Mouse (Mus musculus): Measurements from ENCODE around the gene Smc4. TPM values are rescaled to one million over a fixed set of nuclear protein-coding genes. Genes with fewer than 3 reads are reported as not detected.
A peak's percentile ranks its signal among the peaks of the same experiment; 100 is the strongest.
"Not testable (repeated sequence)": the region's sequence is repeated elsewhere in the genome, so short reads cannot be mapped to it uniquely, and the experiment has no call there.

Smc4 gene
- polyA plus RNA-seq, 1 experiment from 2014 or later, result 219 TPM

GRCm38 (mm10) chr3:69005338-69006245, 1.1 kb downstream of the Smc4 start:
- Histone ChIP-seq H3K4me2 (peak overlapping the region; percentile 61), H3K4me3 (ENCODE audit: low read depth, low read length) (peak overlapping the region; percentile 98), H3K9me3 (ENCODE audit: control insufficient read depth, low read length) (no peaks in the 10 kb centered on the region; the same call in 1 of the 2 replicates), H3K9ac (ENCODE audit: low read length) (peak overlapping the region; percentile 98), H3K36me3 (ENCODE audit: control insufficient read depth, insufficient read depth, low read length) (no peaks in the 10 kb centered on the region), H3K27ac (ENCODE audit: low read depth, low read length) (peak overlapping the region; percentile 88), H3K4me1 (ENCODE audit: control insufficient read depth, insufficient read depth, low read length) (peaks cover 13% of the 10 kb centered on the region), H3K27me3 (ENCODE audit: control insufficient read depth, insufficient read depth, low read length) (no peaks in the 10 kb centered on the region)
- ATAC-seq (ENCODE audit: low FRiP score) (peak; percentile 63), DNase-seq (ENCODE audit: low spot score, missing footprints) (peak; percentile 95)
- under 1% methylated on average over 70 of the region's 72 CpGs for WGBS

- peak; percentile 92 for DNase-seq (ENCODE audit: low spot score, missing footprints)
- no peak overlapping the region for H3K27ac ChIP-seq (ENCODE audit: low read depth, low read length)
- no peaks in the 10 kb centered on the region for H3K36me3 ChIP-seq (ENCODE audit: control insufficient read depth, insufficient read depth, low read length)
Measured at GRCm38 (mm10) chr3:69006246-69006760, 1.8 kb downstream of the Smc4 start.

DNA sequence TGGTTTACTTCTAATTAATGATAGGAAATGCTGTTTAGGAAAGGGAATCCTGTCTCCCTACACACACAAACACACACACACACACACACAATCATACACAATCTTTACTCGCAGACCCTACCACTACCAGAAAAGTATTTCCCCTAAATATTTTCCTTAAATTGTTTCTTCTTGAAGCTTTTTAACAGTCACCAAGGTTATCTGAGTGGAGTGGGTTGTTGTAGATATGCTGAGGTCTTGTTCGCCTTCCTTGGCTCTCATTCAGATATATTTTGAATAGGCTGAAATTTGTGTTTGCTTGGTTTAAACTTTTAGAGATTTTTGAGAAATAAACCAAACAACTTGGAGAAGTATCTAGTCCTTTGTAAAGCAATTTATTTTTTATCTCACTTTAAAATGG, 4.3 kb downstream of the Smc4 start:
- no peak for ATAC-seq (ENCODE audit: low FRiP score)
- no peak overlapping the region for H3K27ac ChIP-seq (ENCODE audit: low read depth, low read length)
- H3K27me3 ChIP-seq (ENCODE audit: control insufficient read depth, insufficient read depth, low read length), result no peaks in the 10 kb centered on the region
- no peak overlapping the region for H3K4me3 ChIP-seq (ENCODE audit: low read depth, low read length)
- no peak for DNase-seq (ENCODE audit: low spot score, missing footprints)
- peaks cover 13% of the 10 kb centered on the region for H3K4me1 ChIP-seq (ENCODE audit: control insufficient read depth, insufficient read depth, low read length)
- no peaks in the 10 kb centered on the region for H3K9me3 ChIP-seq (ENCODE audit: control insufficient read depth, low read length)
- no peak overlapping the region for H3K9ac ChIP-seq (ENCODE audit: low read length)
- WGBS, result 97% methylated on average over 2 of the region's 2 CpGs
- no peak overlapping the region for H3K4me2 ChIP-seq
- no peaks in the 10 kb centered on the region; the same call in 1 of the 2 replicates for H3K36me3 ChIP-seq (ENCODE audit: control insufficient read depth, insufficient read depth, low read length)

More at GRCm38 (mm10) chr3:69006246-69006760, 1.8 kb downstream of the Smc4 start:
- no peak for ATAC-seq (ENCODE audit: low FRiP score)
- WGBS, result 7% methylated on average over 21 of the region's 21 CpGs
- peaks cover 13% of the 10 kb centered on the region for H3K4me1 ChIP-seq (ENCODE audit: control insufficient read depth, insufficient read depth, low read length)
- no peaks in the 10 kb centered on the region; the same call in 1 of the 2 replicates for H3K9me3 ChIP-seq (ENCODE audit: control insufficient read depth, low read length)
- peak overlapping the region; percentile 61 for H3K4me2 ChIP-seq
- H3K9ac ChIP-seq (ENCODE audit: low read length), result peak overlapping the region; percentile 98
- no peaks in the 10 kb centered on the region for H3K27me3 ChIP-seq (ENCODE audit: control insufficient read depth, insufficient read depth, low read length)
- peak overlapping the region; percentile 98 for H3K4me3 ChIP-seq (ENCODE audit: low read depth, low read length)

DNA sequence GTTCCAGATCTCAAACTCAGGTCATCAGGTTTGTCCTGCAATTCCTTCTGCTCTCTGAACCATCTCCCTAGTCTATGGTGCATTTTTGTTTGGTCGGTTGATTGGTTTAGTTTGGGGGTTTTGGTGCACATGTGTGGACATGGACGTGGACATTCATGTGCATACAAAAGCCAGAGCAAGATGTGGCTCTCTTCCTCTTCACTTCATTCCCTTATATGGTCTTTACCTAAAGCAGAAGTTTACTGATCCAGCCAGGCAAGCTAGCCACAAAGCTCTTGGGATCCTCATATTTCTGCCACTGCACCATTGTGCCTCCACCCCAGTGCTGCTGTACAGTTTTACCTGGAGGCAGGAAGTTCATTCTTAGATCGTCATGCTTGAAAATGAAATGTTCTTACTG, 12.6 kb downstream of the Smc4 start:
- Histone ChIP-seq H3K9ac (ENCODE audit: low read length) (no peak overlapping the region), H3K4me3 (ENCODE audit: low read depth, low read length) (no peak overlapping the region), H3K4me1 (ENCODE audit: control insufficient read depth, insufficient read depth, low read length) (no peaks in the 10 kb centered on the region), H3K4me2 (no peak overlapping the region), H3K9me3 (ENCODE audit: control insufficient read depth, low read length) (no peaks in the 10 kb centered on the region), H3K36me3 (ENCODE audit: control insufficient read depth, insufficient read depth, low read length) (peaks cover 14% of the 10 kb centered on the region; the same call in 1 of the 2 replicates), H3K27me3 (ENCODE audit: control insufficient read depth, insufficient read depth, low read length) (no peaks in the 10 kb centered on the region), H3K27ac (ENCODE audit: low read depth, low read length) (no peak overlapping the region)
- no peak for DNase-seq (ENCODE audit: low spot score, missing footprints)
- 91% methylated on average over 3 of the region's 3 CpGs for WGBS
- ATAC-seq (ENCODE audit: low FRiP score), result no peak

- peaks cover 14% of the 10 kb centered on the region; the same call in 1 of the 2 replicates for H3K36me3 ChIP-seq (ENCODE audit: control insufficient read depth, insufficient read depth, low read length)
- WGBS, result 95% methylated on average over 2 of the region's 2 CpGs
- not testable (repeated sequence) for ATAC-seq (ENCODE audit: low FRiP score)
Measured at GRCm38 (mm10) chr3:69018635-69019034, 14.1 kb downstream of the Smc4 start.

DNA sequence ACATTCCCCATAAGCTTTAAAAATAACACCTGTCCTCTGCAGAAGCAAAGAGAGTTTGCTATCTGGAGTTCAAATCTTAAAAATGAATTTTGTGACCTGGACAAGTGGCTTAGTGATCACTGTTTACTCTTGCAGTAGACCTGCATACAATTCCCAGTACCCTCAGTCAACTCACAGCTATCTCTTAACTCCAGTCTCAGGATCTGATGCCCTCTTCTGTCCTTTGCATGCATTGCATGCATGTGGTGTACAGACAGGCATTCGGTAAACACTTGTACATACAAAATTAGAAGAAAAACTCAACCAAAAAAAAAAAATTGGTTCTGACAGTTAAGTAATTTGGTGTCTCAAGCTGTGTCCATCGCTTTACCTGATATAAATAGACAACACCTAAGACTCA, 15.7 kb downstream of the Smc4 start:
- DNase-seq (ENCODE audit: low spot score, missing footprints) (no peak), ATAC-seq (ENCODE audit: low FRiP score) (no peak)
- Histone ChIP-seq H3K9me3 (ENCODE audit: control insufficient read depth, low read length) (no peaks in the 10 kb centered on the region), H3K36me3 (ENCODE audit: control insufficient read depth, insufficient read depth, low read length) (peaks cover 14% of the 10 kb centered on the region; the same call in 1 of the 2 replicates), H3K27me3 (ENCODE audit: control insufficient read depth, insufficient read depth, low read length) (no peaks in the 10 kb centered on the region), H3K9ac (ENCODE audit: low read length) (no peak overlapping the region), H3K27ac (ENCODE audit: low read depth, low read length) (no peak overlapping the region), H3K4me1 (ENCODE audit: control insufficient read depth, insufficient read depth, low read length) (no peaks in the 10 kb centered on the region), H3K4me3 (ENCODE audit: low read depth, low read length) (no peak overlapping the region), H3K4me2 (no peak overlapping the region)
- WGBS, result 91% methylated on average over 2 of the region's 2 CpGs

More at GRCm38 (mm10) chr3:69018635-69019034, 14.1 kb downstream of the Smc4 start:
- H3K4me2 ChIP-seq; H3K4me3 ChIP-seq (ENCODE audit: low read depth, low read length); DNase-seq (ENCODE audit: low spot score, missing footprints); H3K4me1 ChIP-seq (ENCODE audit: control insufficient read depth, insufficient read depth, low read length); H3K9me3 ChIP-seq (ENCODE audit: control insufficient read depth, low read length); H3K27me3 ChIP-seq (ENCODE audit: control insufficient read depth, insufficient read depth, low read length); H3K27ac ChIP-seq (ENCODE audit: low read depth, low read length); H3K9ac ChIP-seq (ENCODE audit: low read length): not testable (repeated sequence)

- no peaks in the 10 kb centered on the region for H3K27me3 ChIP-seq (ENCODE audit: control insufficient read depth, insufficient read depth, low read length)
- H3K36me3 ChIP-seq (ENCODE audit: control insufficient read depth, insufficient read depth, low read length), result peaks cover 14% of the 10 kb centered on the region; the same call in 1 of the 2 replicates
Measured at GRCm38 (mm10) chr3:69020764-69021163, 16.2 kb downstream of the Smc4 start.

DNA sequence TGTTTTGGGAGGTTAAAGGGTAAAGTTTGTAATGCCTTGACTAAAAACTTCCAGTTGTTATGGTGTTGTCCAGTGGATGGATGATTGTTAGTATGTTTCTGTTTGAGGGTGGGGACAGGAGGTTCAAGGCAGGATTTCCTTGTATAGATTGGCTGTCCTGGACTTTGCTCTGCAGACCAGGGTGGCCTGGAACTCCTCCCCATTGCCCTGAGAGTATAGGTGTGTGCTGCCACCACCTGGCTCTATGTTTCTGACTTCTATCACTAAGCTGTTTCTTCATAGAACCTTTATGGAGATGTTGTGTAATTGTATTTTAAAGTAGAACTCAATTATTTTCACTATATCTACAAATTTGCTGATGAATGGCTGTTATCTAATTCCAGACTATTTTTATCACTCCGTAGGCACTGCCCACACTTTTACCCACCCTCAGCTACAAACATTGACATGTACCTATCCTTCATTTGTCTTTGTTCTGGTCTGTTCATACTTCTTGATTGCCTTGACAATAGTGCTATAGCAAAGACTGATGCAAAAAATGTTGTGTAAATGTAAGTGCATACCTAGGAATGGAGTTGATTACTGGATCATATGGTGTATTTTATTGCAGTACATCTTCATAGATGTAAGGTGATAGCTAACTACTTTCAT, 21.7 kb downstream of the Smc4 start:
- H3K36me3 ChIP-seq (ENCODE audit: control insufficient read depth, insufficient read depth, low read length), result peaks cover 12% of the 10 kb centered on the region; the same call in 1 of the 2 replicates

More at GRCm38 (mm10) chr3:69020764-69021163, 16.2 kb downstream of the Smc4 start:
- Histone ChIP-seq H3K9ac (ENCODE audit: low read length) (no peak overlapping the region), H3K27ac (ENCODE audit: low read depth, low read length) (no peak overlapping the region), H3K9me3 (ENCODE audit: control insufficient read depth, low read length) (no peaks in the 10 kb centered on the region), H3K4me1 (ENCODE audit: control insufficient read depth, insufficient read depth, low read length) (no peaks in the 10 kb centered on the region), H3K4me2 (no peak overlapping the region), H3K4me3 (ENCODE audit: low read depth, low read length) (no peak overlapping the region)
- no peak for ATAC-seq (ENCODE audit: low FRiP score)
- DNase-seq (ENCODE audit: low spot score, missing footprints), result no peak

More for the DNA sequence above, 21.7 kb downstream of the Smc4 start:
- Histone ChIP-seq H3K4me3 (ENCODE audit: low read depth, low read length) (no peak overlapping the region), H3K4me1 (ENCODE audit: control insufficient read depth, insufficient read depth, low read length) (no peaks in the 10 kb centered on the region), H3K4me2 (no peak overlapping the region), H3K27me3 (ENCODE audit: control insufficient read depth, insufficient read depth, low read length) (no peaks in the 10 kb centered on the region), H3K27ac (ENCODE audit: low read depth, low read length) (no peak overlapping the region), H3K9me3 (ENCODE audit: control insufficient read depth, low read length) (no peaks in the 10 kb centered on the region), H3K9ac (ENCODE audit: low read length) (no peak overlapping the region)
- ATAC-seq (ENCODE audit: low FRiP score) (no peak), DNase-seq (ENCODE audit: low spot score, missing footprints) (no peak)
- 95% methylated on average over 1 of the region's 1 CpGs for WGBS
